Mouse (Mus musculus) frontal cortex, adult 2 months (tissue): ENCODE results near the gene Prss36. TPM values are rescaled to one million over a fixed set of nuclear protein-coding genes. Genes with fewer than 3 reads are reported as not detected.
"Not testable (repeated sequence)": the region's sequence is repeated elsewhere in the genome, so short reads cannot be mapped to it uniquely, and the experiment has no call there.

Experiments used
- DNase-seq, 2 experiments: peaks; one replicate each; pipeline ENCODE4 v3.0.0; 2022; ENCODE audit warnings: low spot score in 1 of 2; ENCODE audit errors: extremely low spot score in 1 of 2
- polyA plus RNA-seq: library from polyadenylated mRNA; depleted of rRNA; stranded (reverse); fragments of >200 nt; gene quantifications from 2 replicates; pipeline ENCODE4 v1.2.3, GENCODE M21; 2012; rRNA removed

The Prss36 gene
- polyA plus RNA-seq, 1 experiment = 14.0 TPM

DNA sequence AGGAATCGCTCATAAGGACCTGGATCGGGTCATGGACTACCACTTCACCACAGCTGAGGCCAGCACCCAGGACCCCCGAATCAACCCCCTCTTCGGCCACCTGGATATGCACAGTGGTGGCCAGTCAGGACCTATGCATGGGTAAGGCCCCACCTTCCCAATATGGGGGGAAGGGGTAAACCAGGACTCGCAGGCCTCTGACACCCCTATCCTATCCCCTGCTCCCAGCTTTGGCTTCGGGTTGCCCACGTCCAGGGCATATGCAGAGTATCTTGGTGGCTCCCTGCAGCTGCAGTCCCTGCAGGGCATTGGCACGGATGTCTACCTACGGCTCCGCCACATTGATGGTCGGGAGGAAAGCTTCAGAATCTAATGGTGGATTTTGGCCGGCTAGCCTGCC lies 38.6 kb downstream of the Prss36 start:
- DNase-seq = no peak

- DNase-seq = peak; percentile 72 to 80
Observed at GRCm38 (mm10) chr7:127903971-127904796, 42.3 kb downstream of the Prss36 start, which contains the start of gene Bckdk. Bckdk (plus strand) TSS chr7:127904082.

DNA sequence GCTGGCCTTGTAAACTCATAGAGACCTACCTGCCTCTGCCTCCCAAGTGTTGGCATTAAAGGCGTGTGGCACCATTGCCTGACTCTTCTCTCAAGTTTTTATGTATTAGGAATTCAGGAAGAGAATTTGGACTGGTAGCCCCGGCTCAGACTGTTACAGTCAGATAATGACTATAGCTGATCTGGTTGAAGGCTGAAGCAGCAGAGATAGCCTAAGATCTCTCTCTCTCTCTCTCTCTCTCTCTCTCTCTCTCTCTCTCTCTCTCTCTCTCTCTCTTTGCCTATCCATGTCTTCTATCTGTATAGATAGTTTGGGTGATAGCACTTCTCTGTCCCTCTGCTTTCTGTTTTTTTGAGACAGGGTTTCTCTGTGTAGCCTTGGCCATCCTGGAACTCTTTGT lies 44.8 kb downstream of the Prss36 start:
- DNase-seq = no peak

- DNase-seq = no peak
Observed at GRCm38 (mm10) chr7:127899997-127900396, 46.5 kb downstream of the Prss36 start.

- no peak for DNase-seq
Observed at GRCm38 (mm10) chr7:127898179-127898956, 48.2 kb downstream of the Prss36 start.

DNA sequence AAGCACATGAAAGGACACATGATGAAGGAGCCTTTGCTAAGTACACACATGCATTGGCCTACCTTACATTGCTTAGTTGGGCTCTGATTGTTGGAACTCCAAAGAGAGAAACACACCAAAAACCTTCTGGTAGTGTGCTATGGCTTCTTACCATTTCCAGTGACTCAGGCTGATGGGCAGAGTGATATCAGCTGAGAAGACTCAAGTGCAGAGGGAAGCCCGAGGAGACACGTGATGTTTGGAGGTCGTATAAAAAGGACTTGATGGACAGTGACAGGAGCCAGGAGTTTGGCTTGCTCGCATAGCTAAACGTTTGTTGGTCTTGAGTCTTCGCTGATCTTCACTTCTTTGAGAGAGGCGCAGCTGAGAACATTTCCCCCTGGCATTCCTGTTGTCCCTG lies 49.0 kb downstream of the Prss36 start:
- no peak for DNase-seq

- DNase-seq = peak in 1 of 2 experiments; percentile 65
Observed at GRCm38 (mm10) chr7:127896384-127896783, 50.1 kb downstream of the Prss36 start.

GRCm38 (mm10) chr7:127895891-127896290 lies 50.6 kb downstream of the Prss36 start:
- not testable (repeated sequence) for DNase-seq

DNA sequence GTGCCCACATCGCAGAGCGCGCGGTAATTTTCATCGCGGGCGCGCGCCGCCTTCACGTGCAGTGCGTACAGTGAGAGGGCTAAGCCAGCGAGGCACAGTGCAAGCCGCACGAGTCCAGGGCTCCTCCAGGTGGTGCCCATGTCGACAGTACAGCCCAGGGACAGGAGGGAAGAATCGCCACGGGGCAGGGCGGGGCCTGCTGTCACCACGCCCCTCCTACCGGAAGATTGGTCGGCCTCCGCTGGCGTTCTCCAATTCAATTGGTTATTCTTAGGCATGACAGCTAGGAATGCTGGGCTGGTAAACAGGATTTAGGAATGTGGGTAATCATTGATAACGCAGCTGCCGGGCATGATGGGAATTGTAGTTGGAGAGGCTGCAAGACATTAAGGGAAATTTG lies 51.1 kb downstream of the Prss36 start, which contains the start of the genes Gm21974 and Vkorc1:
Gene Gm21974 (minus strand): TSS at position 13 of the 400 bp plus-strand sequence.
Gene Vkorc1 (minus strand): TSS at position 176 of the 400 bp plus-strand sequence.
- peak; percentile 94 to 96 for DNase-seq

DNA sequence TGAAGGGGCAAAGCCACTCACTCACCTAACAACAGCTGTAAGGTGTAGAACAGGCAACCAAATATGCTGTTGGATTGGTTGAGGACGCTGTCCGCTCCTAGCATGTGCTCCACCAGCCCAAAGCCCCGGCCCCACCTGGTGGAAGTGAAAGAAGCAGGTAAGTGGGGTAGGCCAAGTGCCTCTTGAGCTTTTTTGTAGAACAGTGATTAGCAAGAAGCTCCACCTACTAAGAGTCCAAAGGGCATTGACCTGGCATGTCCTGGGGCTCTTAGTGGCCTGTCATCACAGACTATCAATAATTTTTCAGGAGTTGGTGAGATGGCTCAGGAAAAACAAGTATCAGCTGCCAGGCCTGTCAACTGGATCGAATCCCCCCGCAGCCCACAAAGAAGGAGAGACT lies 52.0 kb downstream of the Prss36 start:
- no peak for DNase-seq

DNA sequence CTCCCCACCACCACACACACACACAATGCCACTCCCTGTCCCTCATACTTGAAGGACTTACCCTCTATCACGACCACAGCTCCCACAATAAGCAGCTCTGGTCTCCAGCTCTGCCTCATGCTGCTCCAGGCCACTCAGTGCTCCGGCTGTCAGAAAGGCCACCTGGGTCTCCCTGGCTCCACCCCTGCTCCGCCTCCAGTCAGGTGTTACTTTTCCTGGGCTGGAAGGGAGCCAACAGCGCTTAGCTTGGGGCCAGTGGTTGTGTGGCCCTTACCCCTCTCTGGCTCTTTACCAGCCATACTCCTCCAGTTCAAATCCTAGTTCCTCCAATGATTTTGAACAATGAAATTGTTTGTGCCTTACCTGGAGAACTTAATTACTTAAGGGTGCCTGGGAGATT lies 55.7 kb downstream of the Prss36 start, which contains the start of gene Prss53:
Gene Prss53 (minus strand): TSS at position 173 of the 400 bp plus-strand sequence.
- DNase-seq = no peak

GRCm38 (mm10) chr7:127888821-127889220 lies 57.7 kb downstream of the Prss36 start:
- DNase-seq = no peak

GRCm38 (mm10) chr7:127887781-127888180 lies 58.7 kb downstream of the Prss36 start:
- no peak for DNase-seq

DNA sequence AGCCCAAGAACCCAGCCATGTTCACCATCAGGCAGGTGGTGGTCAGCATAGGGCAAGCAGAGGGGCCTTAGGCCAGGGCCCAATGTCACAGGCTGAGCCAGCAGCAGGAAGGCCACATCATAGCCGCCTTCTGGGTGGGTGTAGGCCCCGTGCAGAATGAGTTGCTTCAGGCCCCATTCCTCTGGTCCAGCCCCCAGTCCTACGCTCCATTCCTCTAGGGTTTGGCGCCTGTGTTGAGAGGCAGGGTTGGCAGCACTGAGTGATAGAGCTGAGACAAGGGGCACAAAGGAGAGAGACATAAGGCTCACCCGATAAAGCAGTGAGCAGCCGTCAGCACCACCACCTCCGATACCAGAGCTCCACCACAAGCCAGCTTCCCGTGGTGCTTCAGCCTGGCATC lies 59.3 kb downstream of the Prss36 start:
- no peak for DNase-seq

DNA sequence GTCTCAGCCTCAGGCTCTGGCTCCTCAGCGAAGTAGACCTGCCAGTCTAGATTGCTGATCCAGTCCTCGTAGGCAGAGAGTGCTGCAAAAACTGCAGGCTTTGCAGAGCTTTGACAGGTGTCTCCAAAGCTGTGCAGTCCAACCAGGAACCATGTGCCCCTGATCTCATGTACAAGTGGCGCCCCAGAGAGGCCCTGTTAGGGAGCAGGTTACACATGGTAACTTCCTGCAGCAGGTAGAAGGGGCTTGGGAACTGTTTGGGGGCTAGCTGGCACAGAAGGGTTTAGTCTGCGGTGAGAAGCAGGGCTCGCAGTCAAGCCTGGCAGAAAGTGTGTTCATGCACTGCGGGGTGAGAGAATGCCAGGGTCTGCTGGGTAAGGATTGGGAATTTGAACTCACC lies 60.0 kb downstream of the Prss36 start:
- no peak for DNase-seq

- DNase-seq = peak in 1 of 2 experiments; percentile 35
Observed at GRCm38 (mm10) chr7:127885951-127886350, 60.6 kb downstream of the Prss36 start.

Other genes starting within 250 kb of the Prss36 start
- 23.3 and 25.7 TPM in 2 replicates for gene Bcl7c, start 237.8 kb downstream of the Prss36 start, polyA plus RNA-seq
- gene Ctf1, start 234.0 kb downstream of the Prss36 start, polyA plus RNA-seq = 6.0 and 6.4 TPM in 2 replicates
- not detected in 2 replicates for gene Ctf2, start 214.6 kb downstream of the Prss36 start, polyA plus RNA-seq
- gene Fbxl19, start 202.2 kb downstream of the Prss36 start, polyA plus RNA-seq = 58.3 and 62.6 TPM in 2 replicates
- gene Orai3, start 176.9 kb downstream of the Prss36 start, polyA plus RNA-seq = 19.9 and 20.6 TPM in 2 replicates
- 20.2 and 21.8 TPM in 2 replicates for gene Setd1a, start 170.1 kb downstream of the Prss36 start, polyA plus RNA-seq
- gene Gm49388, start 161.1 kb downstream of the Prss36 start, polyA plus RNA-seq = 0.06 TPM in 1 of 2 replicates, not detected in the other
- 15.7 and 17.3 TPM in 2 replicates for gene Hsd3b7, start 146.1 kb downstream of the Prss36 start, polyA plus RNA-seq
- 121 and 127 TPM in 2 replicates for gene Stx4a, start 122.4 kb downstream of the Prss36 start, polyA plus RNA-seq
- gene Stx1b, start 122.2 kb downstream of the Prss36 start, polyA plus RNA-seq = 374 and 443 TPM in 2 replicates
- 16.0 TPM in 2 replicates for gene Zfp646, start 70.5 kb downstream of the Prss36 start, polyA plus RNA-seq
- gene Zfp668, start 69.9 kb downstream of the Prss36 start, polyA plus RNA-seq = 13.9 and 15.1 TPM in 2 replicates
- gene Prss53, start 55.8 kb downstream of the Prss36 start, polyA plus RNA-seq = 4.7 and 5.2 TPM in 2 replicates
- gene Gm21974, start 51.3 kb downstream of the Prss36 start, polyA plus RNA-seq = not detected in 2 replicates
- gene Vkorc1, start 51.1 kb downstream of the Prss36 start, polyA plus RNA-seq = 54.6 and 68.7 TPM in 2 replicates
- gene Bckdk, start 42.6 kb downstream of the Prss36 start, polyA plus RNA-seq = 50.4 and 51.0 TPM in 2 replicates
- gene Kat8, start 34.2 kb downstream of the Prss36 start, polyA plus RNA-seq = 37.3 and 39.1 TPM in 2 replicates
- 0.36 and 0.86 TPM in 2 replicates for gene Prss8, start 16.6 kb downstream of the Prss36 start, polyA plus RNA-seq
- 446 and 481 TPM in 2 replicates for gene Fus, start 20.7 kb upstream of the Prss36 start, polyA plus RNA-seq
- gene Pycard, start 47.1 kb upstream of the Prss36 start, polyA plus RNA-seq = 7.5 and 10.1 TPM in 2 replicates
- gene Trim72, start 57.2 kb upstream of the Prss36 start, polyA plus RNA-seq = 2.5 and 2.8 TPM in 2 replicates
- gene Itgam, start 115.9 kb upstream of the Prss36 start, polyA plus RNA-seq = 9.4 and 14.6 TPM in 2 replicates
- gene Gm49368, start 116.0 kb upstream of the Prss36 start, polyA plus RNA-seq = 0.02 TPM in 1 of 2 replicates, not detected in the other
- 0.30 and 0.32 TPM in 2 replicates for gene Itgax, start 182.8 kb upstream of the Prss36 start, polyA plus RNA-seq
- gene Itgad, start 207.7 kb upstream of the Prss36 start, polyA plus RNA-seq = 0.06 and 0.19 TPM in 2 replicates